Comparison of ENCODE assay signal across 8 mouse cellular contexts in the genomic region with DNA sequence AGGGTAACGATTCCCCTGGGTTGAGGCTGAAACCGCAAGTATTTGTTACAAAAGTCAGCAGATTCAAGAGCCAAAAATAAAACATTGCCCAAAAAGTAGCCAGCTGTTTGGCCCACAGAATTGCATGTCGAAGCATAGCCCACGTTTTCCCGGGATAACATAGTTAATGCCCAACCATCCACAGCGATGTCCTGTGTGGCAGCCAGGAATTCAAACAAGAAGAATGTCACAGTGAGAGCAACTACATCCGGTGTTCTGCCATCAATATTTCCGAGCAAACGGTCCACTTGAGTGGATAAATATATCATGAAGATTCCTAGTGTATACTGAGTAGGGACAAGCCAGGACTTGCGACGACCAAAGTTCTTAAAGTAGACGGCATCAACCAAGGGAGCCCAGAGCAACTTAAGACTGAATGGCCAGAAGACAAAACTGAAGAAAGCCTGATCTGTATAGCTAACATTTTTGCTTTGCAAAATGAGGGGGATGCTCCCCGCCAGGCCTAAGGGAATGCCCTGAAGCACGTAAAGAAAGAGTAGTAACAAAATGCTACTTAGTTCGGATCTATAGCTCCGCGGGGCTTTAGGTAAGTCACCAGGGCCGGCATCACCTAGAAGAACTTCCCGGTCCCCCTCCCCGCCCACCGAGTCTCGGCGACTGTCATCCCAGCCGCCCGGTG. TPM values are rescaled to one million over a fixed set of nuclear protein-coding genes. Genes with fewer than 3 reads are reported as not detected.
DNase-seq lines count a peak whose midpoint lies in the region; ATAC-seq and TF ChIP-seq lines count a peak whose summit lies in the region.

No protein-coding gene starts in this region.

- peaks cover 16% of the 10 kb centered on the region for H3K27me3 ChIP-seq in erythroblast, embryonic 14.5 days (ENCODE audit: control insufficient read depth)
- peaks cover 4% of the 10 kb centered on the region; the same call in 1 of the 2 replicates for H3K27me3 ChIP-seq in lung, embryonic 16.5 days (ENCODE audit: control insufficient read depth, insufficient read depth, low read depth, low read length)
- H3K27me3 ChIP-seq in splenic B cell, adult 2 months (ENCODE audit: control insufficient read depth, insufficient read depth, low read length, poor library complexity, severe bottlenecking), result no peaks in the 10 kb centered on the region

- peak; percentile 7 for DNase-seq in gastrocnemius, adult 18-20 months (ENCODE audit: low spot score)
- DNase-seq in gastrocnemius, postnatal 36 days, result no peak
- no peak for DNase-seq in ES-E14 (ENCODE audit: low read depth, low spot score)
- DNase-seq in kidney, adult 11 months, result peak; percentile 51
- peak; percentile 11 for DNase-seq in splenic B cell, adult 2 months (ENCODE audit: low read depth, low spot score)
- no peak for DNase-seq in urinary bladder, postnatal 10 days (ENCODE audit: low spot score)

- H3K36me3 ChIP-seq in ES-E14 (ENCODE audit: control insufficient read depth, insufficient read depth, low read length, poor library complexity, severe bottlenecking), result no peaks in the 10 kb centered on the region
- H3K36me3 ChIP-seq in erythroblast, embryonic 14.5 days (ENCODE audit: control insufficient read depth), result peaks cover 4% of the 10 kb centered on the region
- no peaks in the 10 kb centered on the region for H3K36me3 ChIP-seq in lung, embryonic 16.5 days (ENCODE audit: control insufficient read depth, insufficient read depth, low read length)
- H3K36me3 ChIP-seq in splenic B cell, adult 2 months (ENCODE audit: control insufficient read depth, insufficient read depth, low read length, poor library complexity, severe bottlenecking), result no peaks in the 10 kb centered on the region

- peak overlapping the region; percentile 78 to 79 for H3K4me3 ChIP-seq in ES-E14 (ENCODE audit: insufficient read depth in 1 of 2, low read depth in 1 of 2, low read length in 2 of 2, poor library complexity in 1 of 2, severe bottlenecking in 1 of 2)
- peak overlapping the region; percentile 87 for H3K4me3 ChIP-seq in erythroblast, embryonic 14.5 days (replicated peaks)
- H3K4me3 ChIP-seq in lung, embryonic 16.5 days (ENCODE audit: low read length), result peak overlapping the region; percentile 92

- intact Hi-C loops in gastrocnemius, postnatal 36 days (cut with DNase I), result no loop called here

- no peak overlapping the region for H3K27ac ChIP-seq in ES-E14 (ENCODE audit: insufficient read depth, low read depth, low read length, poor library complexity, severe bottlenecking)
- H3K27ac ChIP-seq in lung, embryonic 16.5 days (ENCODE audit: low read length), result peak overlapping the region; percentile 92

- peaks cover 0 to 5% of the 10 kb centered on the region in 2 experiments; a peak in 1 of 4 replicates for H3K4me1 ChIP-seq in ES-E14 (ENCODE audit: control insufficient read depth in 2 of 2, insufficient read depth in 2 of 2, low read length in 2 of 2, poor library complexity in 1 of 2)
- H3K4me1 ChIP-seq in erythroblast, embryonic 14.5 days (ENCODE audit: control insufficient read depth), result peaks cover 32% of the 10 kb centered on the region
- peaks cover 9% of the 10 kb centered on the region for H3K4me1 ChIP-seq in lung, embryonic 16.5 days (replicated peaks; ENCODE audit: control insufficient read depth, insufficient read depth, low read length)

- H3K9ac ChIP-seq in ES-E14 (ENCODE audit: insufficient read depth, low read depth, low read length, poor library complexity, severe bottlenecking), result peak overlapping the region; percentile 70
- peak overlapping the region; percentile 85 for H3K9ac ChIP-seq in lung, embryonic 16.5 days (ENCODE audit: low read length)

- WGBS in lung, embryonic 16.5 days, result 5% methylated on average over 25 of the region's 25 CpGs

- peak overlapping the region; percentile 90 for H3K4me2 ChIP-seq in lung, embryonic 16.5 days (ENCODE audit: low read depth, low read length)

- ATAC-seq in lung, embryonic 16.5 days (ENCODE audit: low read depth), result no peak

- in situ Hi-C loops in ES-E14 (cut with MboI; ENCODE audit: low sequenced_read_pairs in 2 of 2, unreplicated experiment in 2 of 2), result no loop called here

- H3K9me3 ChIP-seq in ES-E14 (ENCODE audit: control insufficient read depth, insufficient read depth, low read depth, low read length), result no peaks in the 10 kb centered on the region
- no peaks in the 10 kb centered on the region for H3K9me3 ChIP-seq in erythroblast, embryonic 14.5 days (ENCODE audit: control insufficient read depth, low read length)
- no peaks in the 10 kb centered on the region for H3K9me3 ChIP-seq in lung, embryonic 16.5 days (ENCODE audit: control insufficient read depth, low read length)

TF ChIP-seq in ES-E14, 5 proteins besides CTCF, POLR2A, EP300 and RAD21:
- TF ChIP-seq CHD2 (IDR thresholded peaks at IDR 0.05; ENCODE audit: low read depth, low read length) (no peak), MAFK (IDR thresholded peaks at IDR 0.05; ENCODE audit: insufficient read depth, low read depth, low read length) (no peak), HCFC1 (IDR thresholded peaks at IDR 0.05; ENCODE audit: borderline replicate concordance, insufficient read depth, low read length) (no peak), ZNF384 (IDR thresholded peaks at IDR 0.05; ENCODE audit: low read depth, low read length) (no peak)

RNA-seq across cellular contexts. Expression of a gene that starts 1.0 kb away (rescaled TPM):
- total RNA-seq in gastrocnemius, adult 18-20 months (2021), result 1 to 10 TPM; 4.5 to 5.9 TPM
- total RNA-seq in gastrocnemius, postnatal 36 days (2021), result 1 to 10 TPM; 5.1 to 5.4 TPM
- 22.1 and 27.1 TPM in 2 replicates for total RNA-seq in ES-E14 (2012; rRNA removed)
- 0.21 and 0.55 TPM in 2 replicates for polyA plus RNA-seq in erythroblast, embryonic 14.5 days (2012)
- 15.6 and 17.1 TPM in 2 replicates for polyA plus RNA-seq in lung, embryonic 16.5 days (2015; fragmentation: Nextera tagmentation; extraction: Ambion mirVana)

RNA-seq across cellular contexts. Expression of a gene that starts 12.3 kb away (rescaled TPM):
- total RNA-seq in gastrocnemius, adult 18-20 months (2021), result 10 to 100 TPM; 16.4 to 17.8 TPM
- total RNA-seq in gastrocnemius, postnatal 36 days (2021), result 10 to 100 TPM; 13.4 to 17.5 TPM
- 18.1 and 28.2 TPM in 2 replicates for total RNA-seq in ES-E14 (2012; rRNA removed)
- 0.22 and 0.25 TPM in 2 replicates for polyA plus RNA-seq in erythroblast, embryonic 14.5 days (2012)
- polyA plus RNA-seq in lung, embryonic 16.5 days (2015; fragmentation: Nextera tagmentation; extraction: Ambion mirVana), result 37.5 and 38.7 TPM in 2 replicates

RNA-seq across cellular contexts. Expression of a gene that starts 34.3 kb away (rescaled TPM):
- total RNA-seq in gastrocnemius, adult 18-20 months (2021), result 1 to 10 TPM; 6.6 to 7.1 TPM
- 1 to 10 TPM; 2.7 to 4.4 TPM for total RNA-seq in gastrocnemius, postnatal 36 days (2021)
- 3.3 and 3.4 TPM in 2 replicates for total RNA-seq in ES-E14 (2012; rRNA removed)
- polyA plus RNA-seq in erythroblast, embryonic 14.5 days (2012), result 0.07 TPM in 1 of 2 replicates, not detected in the other
- polyA plus RNA-seq in lung, embryonic 16.5 days (2015; fragmentation: Nextera tagmentation; extraction: Ambion mirVana), result 6.3 and 7.0 TPM in 2 replicates

Comparison
In these comparisons a context has a peak if more than half of its experiments do, and no peak if none do; other contexts are left out.
1. DNase-seq: peak in gastrocnemius, adult 18-20 months (single experiment), kidney, adult 11 months (single experiment) and splenic B cell, adult 2 months (single experiment); none in gastrocnemius, postnatal 36 days (0 of 2), ES-E14 (single experiment) and urinary bladder, postnatal 10 days (single experiment).
2. Peak in every context shown above with its lines, with median percentiles within 50 percentile points of each other: H3K4me3 ChIP-seq.